Comparison of ENCODE assay signal across 8 mouse cellular contexts in genomic region chr8:120634329-120634839, GRCm38 (mm10). TPM values are rescaled to one million over a fixed set of nuclear protein-coding genes. Genes with fewer than 3 reads are reported as not detected.
DNase-seq lines count a peak whose midpoint lies in the region; ATAC-seq and TF ChIP-seq lines count a peak whose summit lies in the region.

No protein-coding gene starts in this region.

- peak; percentile 70 for ATAC-seq in common myeloid progenitor, adult 5-6 weeks (replicated peaks; ENCODE audit: low read depth, poor library complexity, severe bottlenecking)
- peak; percentile 59 for ATAC-seq in liver, embryonic 14.5 days (ENCODE audit: insufficient read depth)

- no peaks in the 10 kb centered on the region for H3K9me3 ChIP-seq in liver, embryonic 14.5 days (ENCODE audit: control insufficient read depth, low read length)

- H3K4me2 ChIP-seq in liver, embryonic 14.5 days (ENCODE audit: low read depth): peak overlapping the region; percentile 75

- H3K27ac ChIP-seq in testis, adult 2 months (ENCODE audit: control insufficient read depth, insufficient read depth, low read depth, low read length): no peak overlapping the region
- H3K27ac ChIP-seq in heart, adult 2 months: no peak overlapping the region
- H3K27ac ChIP-seq in liver, embryonic 14.5 days: no peak overlapping the region

- no peak for TF ChIP-seq CTCF in testis, adult 2 months (IDR thresholded peaks at IDR 0.05; ENCODE audit: control insufficient read depth, insufficient read depth, insufficient replicate concordance, low read depth, low read length)
- TF ChIP-seq CTCF in heart, adult 2 months (IDR thresholded peaks at IDR 0.05): no peak
- TF ChIP-seq CTCF in liver, embryonic 14.5 days (IDR thresholded peaks at IDR 0.05; ENCODE audit: low read depth): no peak

- intact Hi-C loops in heart, adult 2 months (cut with DNase I): no loop called here

- no peaks in the 10 kb centered on the region for H3K36me3 ChIP-seq in testis, adult 2 months (ENCODE audit: control insufficient read depth, insufficient read depth, low read length)
- no peaks in the 10 kb centered on the region for H3K36me3 ChIP-seq in heart, adult 2 months (ENCODE audit: control insufficient read depth, insufficient read depth, low read length)
- no peaks in the 10 kb centered on the region for H3K36me3 ChIP-seq in liver, embryonic 14.5 days (replicated peaks; ENCODE audit: control insufficient read depth, insufficient read depth, low read depth)

- WGBS in heart, adult 2 months: 2% methylated on average over 42 of the region's 42 CpGs
- WGBS in liver, embryonic 14.5 days (ENCODE audit: insufficient replicate concordance): 1% methylated on average over 37 of the region's 42 CpGs

- peak overlapping the region; percentile 75 for H3K4me3 ChIP-seq in testis, adult 2 months (ENCODE audit: control insufficient read depth, low read depth, low read length)
- H3K4me3 ChIP-seq in heart, adult 2 months: peak overlapping the region; percentile 55
- H3K4me3 ChIP-seq in liver, embryonic 14.5 days (ENCODE audit: insufficient read depth in 1 of 2, low read depth in 2 of 2, low read length in 2 of 2): peak overlapping the region; percentile 40 to 48

- peak overlapping the region; percentile 71 for H3K9ac ChIP-seq in heart, adult 2 months (ENCODE audit: low read depth, low read length)
- H3K9ac ChIP-seq in liver, embryonic 14.5 days (replicated peaks): no peak overlapping the region; the same call in none of the 2 replicates

- no peak for TF ChIP-seq EP300 in heart, adult 2 months (IDR thresholded peaks at IDR 0.05; ENCODE audit: insufficient read depth, low read depth, low read length)
- no peak for TF ChIP-seq EP300 in liver, embryonic 14.5 days (IDR thresholded peaks at IDR 0.05; ENCODE audit: low read depth)

- H3K4me1 ChIP-seq in testis, adult 2 months (ENCODE audit: control insufficient read depth, insufficient read depth, low read length): peaks cover 7% of the 10 kb centered on the region
- H3K4me1 ChIP-seq in heart, adult 2 months (ENCODE audit: control insufficient read depth, insufficient read depth, low read length): no peaks in the 10 kb centered on the region
- no peaks in the 10 kb centered on the region for H3K4me1 ChIP-seq in liver, embryonic 14.5 days (replicated peaks; ENCODE audit: control insufficient read depth in 2 of 2, insufficient read depth in 2 of 2, low read length in 1 of 2)

- no peaks in the 10 kb centered on the region for H3K79me2 ChIP-seq in heart, adult 2 months (replicated peaks; ENCODE audit: control insufficient read depth, insufficient read depth, low read length)

- DNase-seq in testis, postnatal 14 days (ENCODE audit: low spot score): no peak
- peak; percentile 68 to 74 for DNase-seq in heart, adult 2 months
- peak; percentile 80 for DNase-seq in kidney, adult 18-20 months
- no peak for DNase-seq in liver, embryonic 14.5 days (ENCODE audit: low read depth in 3 of 3, low spot score in 3 of 3)
- peak; percentile 51 for DNase-seq in neural tube, embryonic 10.5 days (ENCODE audit: extremely low spot score, low spot score)
- peak; percentile 66 for DNase-seq in testis, postnatal 10 days (ENCODE audit: low spot score)

- no peaks in the 10 kb centered on the region for H3K27me3 ChIP-seq in testis, adult 2 months (ENCODE audit: control insufficient read depth, insufficient read depth, low read length)
- H3K27me3 ChIP-seq in heart, adult 2 months (ENCODE audit: control insufficient read depth, insufficient read depth, low read length): no peaks in the 10 kb centered on the region
- H3K27me3 ChIP-seq in liver, embryonic 14.5 days (ENCODE audit: control insufficient read depth, insufficient read depth, low read length): peaks cover 24% of the 10 kb centered on the region

- TF ChIP-seq POLR2A in testis, adult 2 months (IDR thresholded peaks at IDR 0.05; ENCODE audit: control insufficient read depth, low read depth, low read length): no peak
- no peak for TF ChIP-seq POLR2A in heart, adult 2 months (IDR thresholded peaks at IDR 0.05; ENCODE audit: insufficient read depth, low read depth, low read length)

RNA-seq across cellular contexts. Expression of gene 1190005I06Rik, which starts 13.0 kb away (rescaled TPM):
- 10.4 and 10.9 TPM in 2 replicates for polyA plus RNA-seq in testis, adult 2 months (2012; rRNA removed)
- 1.2 TPM in 1 of 2 replicates, not detected in the other for total RNA-seq in common myeloid progenitor, adult 5-6 weeks (2017)
- 1 to 10 TPM; 3.9 to 5.3 TPM for total RNA-seq in heart, adult 2 months (2021)
- polyA plus RNA-seq in heart, adult 2 months (2012; rRNA removed): 3.0 and 6.0 TPM in 2 replicates
- polyA plus RNA-seq in liver, embryonic 14.5 days (2012; rRNA removed): 0.26 and 0.28 TPM in 2 replicates
- polyA plus RNA-seq in liver, embryonic 14.5 days (2014; fragmentation: Nextera tagmentation; extraction: Ambion mirVana): 0.86 and 1.7 TPM in 2 replicates

RNA-seq across cellular contexts. Expression of gene Gm27021, which starts 33.5 kb away (rescaled TPM):
- 0.57 and 0.59 TPM in 2 replicates for polyA plus RNA-seq in testis, adult 2 months (2012; rRNA removed)
- not detected in 2 replicates for total RNA-seq in common myeloid progenitor, adult 5-6 weeks (2017)
- total RNA-seq in heart, adult 2 months (2021): not detected
- not detected in 2 replicates for polyA plus RNA-seq in heart, adult 2 months (2012; rRNA removed)
- 0.30 and 0.38 TPM in 2 replicates for polyA plus RNA-seq in liver, embryonic 14.5 days (2012; rRNA removed)
- polyA plus RNA-seq in liver, embryonic 14.5 days (2014; fragmentation: Nextera tagmentation; extraction: Ambion mirVana): not detected in 2 replicates

RNA-seq across cellular contexts. Expression of gene Cox4i1, which starts 33.6 kb away (rescaled TPM):
- polyA plus RNA-seq in testis, adult 2 months (2012; rRNA removed): 803 and 957 TPM in 2 replicates
- total RNA-seq in common myeloid progenitor, adult 5-6 weeks (2017): 392 and 496 TPM in 2 replicates
- total RNA-seq in heart, adult 2 months (2021): 1,000 to 10,000 TPM; 4,113 to 4,965 TPM
- polyA plus RNA-seq in heart, adult 2 months (2012; rRNA removed): 4,656 and 4,851 TPM in 2 replicates
- polyA plus RNA-seq in liver, embryonic 14.5 days (2012; rRNA removed): 383 and 573 TPM in 2 replicates
- polyA plus RNA-seq in liver, embryonic 14.5 days (2014; fragmentation: Nextera tagmentation; extraction: Ambion mirVana): 701 and 721 TPM in 2 replicates

RNA-seq across cellular contexts. Expression of gene Emc8, which starts 34.0 kb away (rescaled TPM):
- 29.4 and 38.1 TPM in 2 replicates for polyA plus RNA-seq in testis, adult 2 months (2012; rRNA removed)
- total RNA-seq in common myeloid progenitor, adult 5-6 weeks (2017): 44.9 and 59.9 TPM in 2 replicates
- 10 to 100 TPM; 42.2 to 46.3 TPM for total RNA-seq in heart, adult 2 months (2021)
- 34.1 and 36.9 TPM in 2 replicates for polyA plus RNA-seq in heart, adult 2 months (2012; rRNA removed)
- 40.3 and 45.5 TPM in 2 replicates for polyA plus RNA-seq in liver, embryonic 14.5 days (2012; rRNA removed)
- polyA plus RNA-seq in liver, embryonic 14.5 days (2014; fragmentation: Nextera tagmentation; extraction: Ambion mirVana): 122 and 125 TPM in 2 replicates

RNA-seq across cellular contexts. Expression of gene Gins2, which starts 45.3 kb away (rescaled TPM):
- polyA plus RNA-seq in testis, adult 2 months (2012; rRNA removed): 26.9 and 32.1 TPM in 2 replicates
- total RNA-seq in common myeloid progenitor, adult 5-6 weeks (2017): 22.9 and 48.0 TPM in 2 replicates
- total RNA-seq in heart, adult 2 months (2021): 1 to 10 TPM; 1.1 to 1.5 TPM
- 1.3 and 1.4 TPM in 2 replicates for polyA plus RNA-seq in heart, adult 2 months (2012; rRNA removed)
- 31.5 and 37.5 TPM in 2 replicates for polyA plus RNA-seq in liver, embryonic 14.5 days (2012; rRNA removed)
- 63.4 and 63.7 TPM in 2 replicates for polyA plus RNA-seq in liver, embryonic 14.5 days (2014; fragmentation: Nextera tagmentation; extraction: Ambion mirVana)

Comparison
In these comparisons a context has a peak if more than half of its experiments do, and no peak if none do; other contexts are left out.
1. DNase-seq: peak in heart, adult 2 months (2 of 2), kidney, adult 18-20 months (single experiment), neural tube, embryonic 10.5 days (single experiment) and testis, postnatal 10 days (single experiment); none in testis, postnatal 14 days (single experiment) and liver, embryonic 14.5 days (0 of 3).
2. Peak in every context shown above with its lines, with median percentiles within 50 percentile points of each other: H3K4me3 ChIP-seq.